Mouse (Mus musculus): ENCODE measurements around the gene Vmn1r87.

GRCm38 (mm10) chr7:13137340-13137739 lies 2.6 kb downstream of the Vmn1r87 start:
- TF ChIP-seq CTCF (IDR thresholded peaks at IDR 0.05; ENCODE audit: low read depth), result no peak
- no peak for TF ChIP-seq EP300 (IDR thresholded peaks at IDR 0.05; ENCODE audit: low read depth)
